Mouse (Mus musculus) layer of hippocampus, postnatal 10 days (tissue): ENCODE data around the gene Kdm1b. TPM values are rescaled to one million over a fixed set of nuclear protein-coding genes. Genes with fewer than 3 reads are reported as not detected.

Source experiments
- DNase-seq, 2 experiments: peaks; one replicate each; pipeline ENCODE4 v3.0.0; 2021; ENCODE audit warnings: low spot score in 2 of 2
- long read RNA-seq: library from polyadenylated mRNA; stranded (forward); transcript quantifications from one replicate; pipeline ENCODE4 v2.0.0, GENCODE M21; 2023
- total RNA-seq, 2 experiments: library from RNA; stranded (reverse); gene quantifications; 2 replicates each; pipeline ENCODE4 v1.2.3; 2021

Kdm1b gene
- 10 to 100 TPM; 13.9 to 14.4 TPM for total RNA-seq
- long read RNA-seq, full-length matches to known transcripts, result 2 of 5 reads
- long read RNA-seq, partial matches to known transcripts, result 0 of 5 reads
- long read RNA-seq, other reads (novel, unspliced or antisense), result 3 of 5 reads

DNA sequence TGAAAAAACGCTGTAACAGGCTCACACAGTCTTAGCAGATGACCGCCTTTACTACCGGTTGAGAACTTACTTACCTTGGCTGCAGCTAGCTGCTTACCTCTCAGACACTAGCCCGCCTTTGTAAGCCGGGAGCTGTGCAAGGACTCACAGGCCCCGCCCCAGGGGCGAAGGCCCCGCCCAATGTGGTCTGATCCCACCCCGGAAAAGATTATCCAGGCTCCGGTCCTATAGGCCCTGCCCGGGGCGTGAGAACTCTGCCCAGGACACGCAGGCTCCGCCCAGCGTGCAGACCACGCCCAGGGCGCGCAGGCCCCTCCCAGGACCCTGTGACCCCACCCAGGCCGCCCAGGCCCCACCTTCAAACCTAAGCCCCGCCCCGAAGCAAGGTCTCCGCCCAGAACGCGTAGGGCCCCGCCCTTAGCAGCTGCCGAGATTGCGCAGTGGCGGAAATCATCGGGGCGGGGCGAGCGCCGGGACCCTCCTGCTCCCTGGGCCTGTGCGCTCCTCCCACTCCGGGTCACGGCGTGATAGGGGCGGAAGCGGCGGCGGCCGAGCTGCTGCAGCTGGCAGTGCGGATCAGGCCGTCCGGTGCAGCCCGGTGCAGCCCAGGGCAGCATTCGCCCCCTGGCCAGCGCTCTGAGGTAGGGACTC lies at the start of gene Kdm1b:
Kdm1b (plus strand) TSS at position 470 of the 651 bp plus-strand sequence.
- peak; percentile 99 for DNase-seq

DNA sequence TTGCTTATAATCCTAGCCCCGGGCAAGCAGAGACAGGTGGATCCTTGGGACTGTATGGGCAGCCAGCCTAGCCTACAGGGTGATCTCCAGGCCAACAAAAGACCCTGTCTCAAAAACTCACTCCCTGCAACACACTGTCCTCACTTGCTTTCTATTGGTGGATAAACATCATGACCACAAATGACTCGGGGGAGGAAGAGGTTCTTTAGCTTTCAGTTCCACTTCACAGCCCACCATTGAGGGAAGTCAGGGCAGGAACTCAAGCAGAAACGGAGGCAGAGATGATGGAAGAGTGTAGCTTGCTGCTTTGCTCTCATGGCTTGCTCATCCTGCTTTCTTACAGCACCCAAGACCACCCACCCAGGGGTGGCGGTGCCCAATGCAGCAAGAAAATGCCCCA lies 45.9 kb upstream of the Kdm1b start:
- no peak for DNase-seq

DNA sequence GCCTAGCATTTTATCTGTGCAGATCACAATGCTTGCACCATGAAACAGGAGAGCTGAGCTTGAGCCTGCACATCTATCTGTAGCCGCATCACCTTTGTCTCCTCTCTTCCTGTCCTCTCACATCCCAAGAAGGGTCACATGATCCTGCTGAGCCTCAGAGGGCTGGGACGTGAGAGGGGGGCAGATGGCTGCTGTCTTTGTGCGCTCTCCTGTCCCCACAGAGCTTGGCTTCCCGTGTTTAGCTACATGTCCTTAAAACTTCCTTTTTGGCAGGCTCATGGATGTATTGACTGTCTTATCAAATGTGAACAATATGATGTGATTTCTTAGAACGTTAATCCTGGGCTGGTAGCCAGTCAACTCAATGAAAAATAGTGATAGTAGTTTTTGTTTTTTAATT lies 43.8 kb upstream of the Kdm1b start:
- no peak for DNase-seq

DNA sequence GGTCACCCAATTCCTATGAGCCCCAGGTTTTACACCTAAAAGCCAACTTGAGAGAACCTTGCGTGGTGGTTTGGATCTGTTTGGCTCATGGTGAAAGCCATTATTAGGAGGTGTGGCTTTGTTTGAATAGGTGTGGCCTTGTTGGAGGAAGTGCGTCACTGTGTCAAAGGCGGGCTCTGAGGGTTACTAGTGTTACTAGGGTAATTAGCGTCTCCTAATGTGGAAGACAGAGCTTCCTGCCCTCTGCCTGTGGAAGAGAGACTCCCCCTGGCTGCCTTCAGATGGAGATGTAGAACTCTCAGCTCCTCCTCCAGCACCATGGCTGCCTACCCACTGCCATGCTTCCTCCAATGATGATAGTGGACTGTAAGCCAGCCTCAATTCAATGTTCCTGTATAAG lies 41.7 kb upstream of the Kdm1b start:
- no peak for DNase-seq

DNA sequence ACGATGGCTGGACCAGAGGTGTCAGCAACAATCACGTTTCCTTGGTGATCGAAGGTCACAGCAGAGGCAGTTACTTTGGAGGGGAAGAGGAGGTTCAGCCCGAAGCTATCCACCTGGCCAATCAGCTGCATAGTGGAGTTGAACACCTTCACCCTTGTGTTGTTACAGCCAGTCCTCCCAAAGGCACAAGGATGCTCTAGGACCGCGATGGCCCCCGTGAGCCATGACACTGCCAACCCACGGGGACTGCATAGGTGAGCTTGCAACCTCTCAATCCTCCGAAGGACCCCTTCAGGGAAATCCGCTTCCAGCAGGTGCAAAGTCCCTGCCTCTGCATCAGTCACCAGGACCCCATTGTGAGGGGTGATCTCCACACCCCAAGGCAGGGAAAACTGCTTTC lies 29.6 kb upstream of the Kdm1b start:
- no peak for DNase-seq

DNA sequence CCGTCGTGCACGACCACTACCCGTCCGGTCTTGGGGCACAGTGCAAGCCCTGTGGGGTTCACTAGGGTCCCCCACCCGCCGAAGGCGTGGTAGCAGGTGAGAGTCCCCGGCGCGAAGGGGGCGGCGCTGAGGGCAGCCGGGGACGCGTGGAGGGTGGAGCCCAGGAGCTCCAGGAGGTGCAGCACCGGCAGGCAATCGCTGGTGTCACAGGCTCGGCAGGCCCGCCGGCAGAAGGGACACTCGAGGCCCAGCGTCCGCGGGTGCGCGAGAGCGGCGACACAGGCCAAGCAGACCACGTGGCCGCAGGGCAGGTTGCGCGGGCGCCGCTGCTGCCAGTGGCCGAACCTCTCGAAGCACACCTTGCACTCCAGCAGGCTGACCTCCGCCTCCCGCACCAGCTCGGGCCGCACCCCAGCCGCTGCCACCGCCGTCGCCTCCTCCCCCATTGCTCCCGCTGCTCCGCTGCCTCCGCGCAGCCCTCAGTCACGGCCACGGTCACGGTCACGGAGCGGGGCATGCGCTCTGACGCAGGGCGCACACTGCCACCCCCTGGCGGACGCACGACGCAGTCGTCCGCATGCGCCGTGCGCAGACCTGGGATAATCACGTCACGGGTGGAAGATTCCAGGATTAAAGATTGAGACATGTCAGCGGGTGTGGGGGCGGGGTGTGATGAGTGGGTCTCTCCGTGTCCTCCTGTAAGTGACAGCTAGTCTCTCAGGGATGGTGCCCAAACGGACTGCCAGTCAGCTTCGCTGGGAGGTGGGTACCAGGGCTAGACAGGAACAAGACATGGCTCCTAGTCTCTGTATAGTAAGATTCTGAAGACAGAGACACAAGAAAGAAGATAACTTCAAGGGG lies 28.7 kb upstream of the Kdm1b start, which contains the start of gene Nhlrc1:
Nhlrc1 (minus strand) TSS at position 517 of the 861 bp plus-strand sequence.
- peak; percentile 81 to 85 for DNase-seq

DNA sequence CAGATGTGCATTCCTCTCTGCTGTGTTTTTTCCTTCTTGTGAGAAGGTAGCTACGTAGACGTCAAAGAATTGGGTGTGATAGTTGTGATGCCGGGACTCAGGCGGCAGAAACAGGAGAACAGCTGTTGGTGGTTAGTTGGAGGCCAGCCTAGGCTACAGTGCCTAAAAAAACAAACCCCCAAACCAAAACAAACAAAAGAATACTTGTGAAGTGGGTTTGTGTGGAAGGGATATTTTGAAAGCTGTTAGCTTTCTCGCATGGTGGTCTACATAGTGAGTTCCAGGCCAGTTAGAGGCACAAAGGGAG lies 28.2 kb upstream of the Kdm1b start:
- no peak for DNase-seq

DNA sequence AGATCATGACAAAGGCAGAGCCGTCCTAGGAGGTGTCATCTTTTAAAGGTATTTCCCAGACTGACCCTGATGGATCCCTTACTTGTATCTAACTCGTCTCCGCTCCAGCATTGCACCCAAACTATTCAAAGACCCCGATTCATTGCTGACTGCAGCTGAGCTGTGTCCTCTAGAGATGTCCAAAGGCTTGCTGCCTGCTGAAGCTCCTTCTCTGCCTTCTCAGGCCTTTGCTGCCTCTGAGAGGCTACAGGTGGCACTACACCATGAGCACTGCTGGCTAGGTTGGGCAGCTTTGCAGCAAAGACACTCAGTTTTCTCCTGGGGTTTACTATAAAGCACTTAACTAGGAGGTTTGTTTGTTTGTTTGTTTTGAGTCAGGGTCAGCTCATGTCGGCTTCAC lies 26.0 kb upstream of the Kdm1b start:
- DNase-seq, result peak; percentile 68 to 76

DNA sequence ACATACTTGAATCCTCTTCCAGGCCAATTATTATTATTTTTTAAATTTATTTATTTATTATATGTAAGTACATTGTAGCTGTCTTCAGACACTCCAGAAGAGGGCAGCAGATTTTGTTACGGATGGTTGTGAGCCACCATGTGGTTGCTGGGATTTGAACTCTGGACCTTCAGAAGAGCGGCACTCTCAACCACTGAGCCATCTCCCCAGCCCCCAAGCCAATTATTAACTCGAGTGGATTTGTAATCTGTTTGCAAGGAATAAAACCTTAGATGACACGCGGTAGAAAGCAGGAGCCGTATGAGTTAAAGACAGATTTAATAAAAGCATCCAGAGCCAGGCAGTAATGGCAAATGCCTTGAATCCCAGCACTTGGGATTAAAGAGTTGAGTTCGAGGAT lies 23.5 kb upstream of the Kdm1b start:
- DNase-seq, result no peak

DNA sequence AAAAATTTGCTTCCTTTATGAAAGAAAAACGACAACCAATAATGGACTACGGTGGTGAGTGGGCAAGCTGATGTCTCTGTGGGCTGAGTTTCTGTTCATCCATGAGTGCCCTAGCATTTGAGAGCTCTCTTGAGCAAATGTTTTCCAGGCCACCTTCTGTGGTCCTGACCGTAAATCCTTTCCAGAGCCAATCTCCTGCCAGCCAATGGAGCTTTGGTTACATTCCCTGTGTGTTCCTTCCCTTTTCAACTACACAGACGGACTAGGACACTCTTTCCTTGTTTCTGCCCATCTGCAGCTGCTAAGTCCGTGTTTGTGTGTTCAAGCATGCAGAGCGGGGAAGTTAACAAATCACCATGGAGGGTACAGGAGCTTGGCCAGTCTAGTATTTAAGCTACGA lies 22.5 kb upstream of the Kdm1b start:
- no peak for DNase-seq

DNA sequence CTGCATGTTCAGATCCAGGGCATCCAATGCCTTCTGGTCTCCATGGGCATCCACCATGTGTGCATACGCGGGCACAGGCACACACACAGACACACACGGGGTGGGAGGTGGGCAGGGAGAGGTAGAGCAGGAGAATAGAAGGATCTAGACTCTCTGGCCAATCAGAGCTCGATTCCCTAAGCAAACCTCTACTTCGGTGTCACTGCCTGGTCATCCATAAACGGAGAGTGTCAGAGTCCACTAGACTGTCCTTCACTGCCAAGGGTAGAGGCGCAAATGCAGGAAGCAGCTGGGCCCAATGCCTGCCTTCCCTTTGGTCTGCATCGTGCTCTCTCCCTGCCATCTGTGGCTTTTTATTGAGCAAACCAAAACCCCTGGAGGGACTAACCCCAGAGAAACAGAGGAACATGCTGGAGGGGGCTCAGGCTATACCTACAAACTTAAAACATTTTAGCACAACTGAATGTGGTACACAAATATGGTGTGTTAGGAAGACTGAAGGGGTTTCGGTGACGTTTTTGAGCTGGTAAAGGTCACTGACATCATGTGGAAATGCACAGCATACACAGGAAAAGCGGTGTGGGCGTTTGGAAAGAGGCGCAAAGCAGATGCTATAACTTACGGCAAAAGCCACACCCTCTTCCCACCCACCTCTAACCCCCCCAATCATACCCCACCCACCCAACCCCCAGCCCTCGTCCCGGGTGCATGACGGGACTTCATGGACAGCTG lies 12.8 kb upstream of the Kdm1b start:
- no peak for DNase-seq

DNA sequence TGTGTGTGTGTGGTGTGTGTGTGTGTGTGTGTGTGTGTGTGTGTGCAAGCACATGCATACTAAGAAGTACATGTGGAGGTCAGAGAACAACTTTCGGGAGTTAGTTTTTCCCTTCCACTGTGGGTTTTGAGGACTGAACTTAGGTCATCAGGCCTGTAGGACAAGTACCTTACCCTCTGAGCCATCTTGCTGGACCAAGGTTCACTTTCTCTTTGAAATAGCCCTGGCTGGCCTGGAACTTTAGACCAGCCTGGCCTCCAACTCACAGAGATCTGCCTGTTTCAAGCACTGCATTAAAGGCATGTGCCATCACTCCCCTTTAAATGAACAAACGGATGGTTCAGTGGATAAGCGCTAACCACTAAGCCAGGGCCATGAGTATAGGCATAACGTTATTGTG lies 9.7 kb upstream of the Kdm1b start:
- no peak for DNase-seq

DNA sequence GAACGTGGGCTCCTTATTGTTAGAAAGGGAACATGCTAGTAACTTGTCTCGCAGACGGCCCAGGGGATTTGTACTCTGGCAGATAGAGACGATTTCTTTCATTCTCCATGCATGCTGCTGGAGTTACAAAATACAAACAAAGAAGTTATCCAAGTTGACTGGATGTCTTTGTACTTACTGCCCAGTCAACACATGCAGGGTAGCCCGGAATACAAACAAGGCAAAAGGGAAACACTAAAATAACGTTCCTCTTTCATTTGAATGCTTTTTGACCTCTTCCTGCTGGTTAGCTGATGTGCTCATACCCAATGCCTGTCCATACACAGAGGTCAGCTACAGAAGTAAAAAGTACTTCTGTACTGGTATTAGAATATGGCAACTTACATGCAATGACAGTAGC lies 5.4 kb upstream of the Kdm1b start:
- DNase-seq, result no peak

DNA sequence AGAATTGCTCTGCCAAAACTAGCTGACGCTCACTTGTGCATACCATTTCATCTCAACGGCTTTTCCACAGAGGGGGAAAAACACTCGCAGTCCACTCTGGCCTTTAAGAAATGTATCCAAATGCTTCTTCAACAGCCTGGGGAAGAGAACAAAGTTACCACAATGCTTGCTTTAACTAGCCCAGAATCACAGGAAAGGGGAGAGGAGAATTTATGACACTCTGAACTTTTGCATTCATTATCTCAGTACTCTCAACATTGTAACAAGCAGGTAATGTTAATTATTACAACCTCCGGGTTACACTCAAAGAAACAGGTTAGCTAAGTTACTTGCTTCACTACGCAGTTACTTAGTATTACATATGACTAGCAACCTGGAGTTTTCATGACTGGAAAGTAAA lies 3.2 kb upstream of the Kdm1b start:
- no peak for DNase-seq

DNA sequence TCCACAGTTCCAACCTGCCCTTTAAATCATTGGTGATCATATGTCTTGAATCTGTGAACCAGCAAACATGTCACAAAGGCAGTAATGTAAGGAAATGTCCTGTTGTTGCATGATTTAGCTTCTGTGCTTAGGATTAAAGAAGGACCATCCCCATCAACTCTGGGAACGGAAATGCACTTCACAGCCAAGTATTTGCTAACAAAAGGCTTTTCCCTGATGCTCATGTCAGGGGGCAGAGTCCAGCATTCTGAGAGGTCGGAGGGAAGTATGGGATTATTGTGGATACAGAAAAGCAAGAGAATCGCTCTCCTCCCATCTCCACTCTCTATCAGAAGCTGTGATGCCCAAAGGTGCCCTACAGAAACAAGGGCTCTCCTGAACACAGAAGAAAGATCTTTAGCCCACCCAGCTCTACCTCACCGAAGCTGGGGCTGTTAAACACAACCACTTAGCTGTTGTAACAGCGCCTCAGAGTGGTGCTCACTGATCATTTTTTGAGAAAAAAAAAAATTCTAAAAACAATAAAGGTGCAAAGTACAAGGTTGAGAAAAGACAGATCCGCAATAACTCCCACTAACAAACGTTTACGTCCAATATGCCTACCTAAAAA lies 1.2 kb upstream of the Kdm1b start:
- no peak for DNase-seq

DNA sequence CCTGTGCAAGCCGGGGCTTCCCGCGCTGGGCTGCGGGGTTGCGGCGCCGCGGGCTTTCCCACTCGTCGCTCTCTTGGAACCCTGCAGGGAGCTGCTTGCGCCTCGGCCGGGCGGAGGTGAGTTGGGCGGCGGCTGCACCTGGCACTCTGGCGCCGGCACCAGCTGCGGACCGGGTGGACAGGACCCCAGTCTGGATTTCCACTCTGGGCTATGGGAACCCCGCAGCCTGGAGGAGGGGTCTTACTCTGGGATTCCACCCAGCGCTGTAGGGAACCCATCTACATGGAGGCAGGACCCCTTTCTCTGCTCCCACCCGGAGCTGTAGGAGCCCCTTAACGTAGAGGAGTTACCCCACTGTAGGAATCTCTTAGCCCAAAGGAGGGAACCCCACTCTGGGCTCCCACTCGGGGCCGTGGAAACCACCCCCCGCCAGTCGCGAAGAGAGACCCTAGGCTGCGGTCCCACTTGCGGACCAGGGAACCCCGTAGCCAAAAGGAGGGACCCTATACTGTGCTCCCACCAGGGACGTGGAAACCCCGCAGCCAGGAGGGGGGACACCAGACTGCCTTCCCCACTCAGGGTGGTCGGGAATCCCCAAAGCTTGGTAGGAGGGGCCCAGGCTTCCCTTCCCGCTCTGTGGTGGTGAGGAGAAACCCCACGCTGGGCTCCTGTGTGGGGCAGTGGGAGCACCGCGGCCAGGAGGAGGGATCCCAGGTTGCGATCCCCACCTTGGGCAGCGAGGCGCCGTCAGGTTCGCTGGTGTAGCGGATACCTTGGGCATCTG lies 726 bp downstream of the Kdm1b start:
- peak in 1 of 2 experiments; percentile 22 for DNase-seq

DNA sequence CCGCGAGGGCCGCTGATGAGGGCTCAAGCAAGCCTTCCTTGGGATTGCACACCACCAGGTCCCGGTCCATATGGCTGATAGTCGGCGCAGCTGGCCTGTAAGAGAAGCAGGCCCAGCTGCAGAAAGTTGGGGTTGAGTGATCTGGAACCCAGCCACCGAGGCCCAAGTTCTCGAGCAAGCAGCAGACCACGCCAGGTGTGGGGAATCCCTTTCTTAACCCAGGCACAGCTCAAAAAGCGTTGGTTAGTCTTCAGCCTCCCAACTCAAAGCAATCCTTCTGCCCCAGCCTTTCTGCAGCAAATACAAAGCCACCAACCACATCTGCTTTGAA lies 1.3 kb downstream of the Kdm1b start, which contains the start of gene Tpmt:
Tpmt (minus strand) TSS at position 121 of the 331 bp plus-strand sequence.
- DNase-seq, result peak in 1 of 2 experiments; percentile 24

DNA sequence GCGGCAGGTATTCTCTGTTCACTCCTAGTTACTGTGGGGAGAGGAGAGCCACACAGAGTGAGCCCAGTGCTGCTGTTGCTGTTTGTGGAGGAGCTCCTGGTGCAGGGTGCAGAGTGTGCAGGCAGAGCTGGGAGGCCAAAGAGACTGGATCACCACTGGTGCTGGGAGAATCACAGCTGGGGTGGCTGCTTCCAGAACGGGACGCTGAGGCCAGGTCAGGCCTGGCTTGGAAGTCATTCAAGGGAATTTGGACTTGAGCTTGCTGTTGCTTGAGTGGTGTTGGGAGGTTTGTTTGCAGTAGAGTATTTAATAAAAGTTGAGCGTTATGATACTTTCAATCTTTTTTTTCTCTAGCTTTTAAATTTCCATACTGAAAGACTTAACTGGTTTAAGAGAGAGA lies 4.7 kb downstream of the Kdm1b start:
- DNase-seq, result no peak

DNA sequence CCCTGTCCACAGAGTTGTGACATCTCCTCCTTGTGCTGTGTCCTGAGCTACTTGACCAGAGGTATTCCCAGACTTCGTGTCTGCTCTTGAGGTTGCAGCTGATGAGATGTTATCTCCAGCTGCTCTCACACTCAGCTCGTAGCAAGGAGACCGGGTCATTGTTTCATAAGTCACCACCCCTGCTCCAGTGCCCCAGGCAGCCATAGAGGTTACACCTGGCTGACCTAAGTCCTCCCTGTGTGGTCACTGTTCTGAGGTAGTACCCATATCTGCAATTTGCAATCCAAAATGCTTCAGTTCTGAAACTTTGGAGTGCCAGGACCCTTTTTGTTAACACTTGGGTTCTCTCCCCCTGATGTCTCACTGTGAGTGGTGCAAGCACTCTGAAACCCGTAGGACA lies 6.7 kb downstream of the Kdm1b start:
- DNase-seq, result no peak

DNA sequence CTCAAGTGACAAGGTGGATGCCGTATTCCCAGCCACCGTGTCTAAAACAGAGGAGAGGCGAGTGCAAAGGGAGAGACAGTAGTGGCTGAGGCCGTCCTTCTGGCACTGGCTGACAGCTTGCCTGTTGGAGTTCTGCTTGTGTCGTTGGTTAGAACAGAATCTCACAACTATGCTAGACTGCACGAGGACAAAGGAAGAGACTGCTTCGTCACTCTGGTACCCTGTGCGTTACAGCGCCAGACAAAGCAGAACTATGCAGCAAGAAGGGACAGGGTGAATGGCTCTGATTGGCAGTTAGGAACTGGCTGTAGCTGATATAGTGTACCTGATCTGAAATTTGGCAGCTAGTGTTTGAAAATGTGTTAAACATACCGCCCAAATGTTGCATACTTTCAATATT lies 10.7 kb downstream of the Kdm1b start:
- DNase-seq, result no peak

DNA sequence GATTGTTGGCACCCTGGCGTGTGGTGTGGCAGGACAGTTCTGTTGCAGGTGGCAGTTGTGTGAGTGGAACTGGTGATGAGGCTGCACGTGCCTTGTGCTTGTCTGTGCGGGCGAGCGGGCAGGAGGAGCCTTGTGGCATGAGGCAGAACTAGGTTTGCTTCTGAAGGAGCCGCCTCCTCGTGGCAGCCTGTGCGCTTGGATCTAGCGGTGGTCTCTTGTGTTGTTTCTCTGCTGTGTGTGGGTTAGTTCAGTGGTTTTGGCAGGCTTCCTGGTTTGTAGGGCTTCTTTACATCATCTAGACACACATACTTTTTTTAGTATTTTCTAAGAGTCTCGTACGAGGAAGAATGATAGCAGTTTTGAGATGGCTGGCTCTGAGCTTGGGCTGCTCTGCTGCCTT lies 12.8 kb downstream of the Kdm1b start:
- DNase-seq, result peak in 1 of 2 experiments; percentile 22
